Mouse (Mus musculus): Measurements from ENCODE around the gene Ncoa5.

The Ncoa5 gene

GRCm38 (mm10) chr2:164991808-164992207 lies 42.9 kb downstream of the Ncoa5 start:
- DNase-seq: no peak

GRCm38 (mm10) chr2:164991111-164991510 lies 43.6 kb downstream of the Ncoa5 start:
- DNase-seq: no peak

- DNase-seq: no peak
Observed at GRCm38 (mm10) chr2:164988777-164989176, 45.9 kb downstream of the Ncoa5 start.

- no peak for DNase-seq
Observed at GRCm38 (mm10) chr2:164986371-164987027, 48.2 kb downstream of the Ncoa5 start.

- DNase-seq: no peak
Observed at GRCm38 (mm10) chr2:164985962-164986361, 48.7 kb downstream of the Ncoa5 start.

- peak; percentile 83 for DNase-seq
Observed at GRCm38 (mm10) chr2:164979749-164980148, 54.9 kb downstream of the Ncoa5 start.

GRCm38 (mm10) chr2:164975611-164976010 lies 59.1 kb downstream of the Ncoa5 start:
- DNase-seq: no peak

- no peak for DNase-seq
Observed at GRCm38 (mm10) chr2:164972646-164973045, 62.0 kb downstream of the Ncoa5 start.

GRCm38 (mm10) chr2:164970631-164971196 lies 64.0 kb downstream of the Ncoa5 start:
- no peak for DNase-seq

GRCm38 (mm10) chr2:164969348-164969781 lies 65.3 kb downstream of the Ncoa5 start:
- DNase-seq: no peak

GRCm38 (mm10) chr2:164968451-164968851 lies 66.2 kb downstream of the Ncoa5 start:
- DNase-seq: peak; percentile 56

- no peak for DNase-seq
Observed at GRCm38 (mm10) chr2:164967761-164968440, 66.8 kb downstream of the Ncoa5 start.

GRCm38 (mm10) chr2:164967193-164967592 lies 67.5 kb downstream of the Ncoa5 start:
- DNase-seq: no peak

- peak; percentile 58 for DNase-seq
Observed at GRCm38 (mm10) chr2:164966381-164966780, 68.3 kb downstream of the Ncoa5 start.

- no peak for DNase-seq
Observed at GRCm38 (mm10) chr2:164964981-164965380, 69.7 kb downstream of the Ncoa5 start.

GRCm38 (mm10) chr2:164964242-164964894 lies 70.3 kb downstream of the Ncoa5 start:
- DNase-seq: no peak

- no peak for DNase-seq
Observed at GRCm38 (mm10) chr2:164962183-164962580, 72.5 kb downstream of the Ncoa5 start.

GRCm38 (mm10) chr2:164961506-164962182 lies 73.0 kb downstream of the Ncoa5 start:
- DNase-seq: peak; percentile 89

GRCm38 (mm10) chr2:164960716-164961441 lies 73.8 kb downstream of the Ncoa5 start, which contains the start of gene Slc12a5:
Gene Slc12a5, plus strand, starts transcription at chr2:164960802.
- DNase-seq: peak; percentile 61

- DNase-seq: no peak
Observed at GRCm38 (mm10) chr2:164957548-164958315, 76.9 kb downstream of the Ncoa5 start.

- DNase-seq: no peak
Observed at GRCm38 (mm10) chr2:164956195-164956594, 78.5 kb downstream of the Ncoa5 start.

Data from thymus, postnatal 4 days (tissue).